Mouse (Mus musculus) CD4-positive, CD25-positive, alpha-beta regulatory T cell, adult 2 months (primary cell): ENCODE measurements around the gene Pabpc5.

ENCODE experiments used
- DNase-seq: peaks from one replicate; pipeline ENCODE4 v3.0.0-alpha.2; 2012; ENCODE audit warnings: low read depth, low spot score

Pabpc5 gene

DNA sequence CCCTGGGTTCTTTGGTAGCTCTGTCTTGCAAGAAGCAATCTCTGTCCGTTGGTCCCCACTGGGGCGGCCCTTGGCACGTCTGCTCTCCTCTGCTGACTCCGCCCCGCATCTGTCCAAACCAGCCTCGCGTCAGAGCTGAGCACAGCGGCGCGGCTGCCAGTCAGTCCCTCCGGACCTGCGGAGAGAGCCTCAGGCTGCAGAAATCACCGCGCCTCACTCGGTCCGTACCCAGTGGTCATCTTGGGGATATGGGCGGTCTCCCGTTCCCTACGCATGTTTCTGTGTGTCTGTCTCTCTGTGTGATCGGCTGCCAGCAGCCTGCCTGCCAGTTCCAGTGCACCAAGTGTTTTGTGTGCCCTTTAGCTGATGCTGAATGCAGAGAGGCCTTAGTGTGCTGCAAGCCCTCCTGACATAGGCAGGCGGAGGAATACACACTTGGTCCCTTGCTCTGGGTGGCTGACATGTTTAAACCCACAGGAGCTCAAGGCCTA is at the start of gene Pabpc5:
Gene Pabpc5, plus strand, starts transcription at position 116 of the 491 bp plus-strand sequence.
- peak; percentile 0 for DNase-seq

DNA sequence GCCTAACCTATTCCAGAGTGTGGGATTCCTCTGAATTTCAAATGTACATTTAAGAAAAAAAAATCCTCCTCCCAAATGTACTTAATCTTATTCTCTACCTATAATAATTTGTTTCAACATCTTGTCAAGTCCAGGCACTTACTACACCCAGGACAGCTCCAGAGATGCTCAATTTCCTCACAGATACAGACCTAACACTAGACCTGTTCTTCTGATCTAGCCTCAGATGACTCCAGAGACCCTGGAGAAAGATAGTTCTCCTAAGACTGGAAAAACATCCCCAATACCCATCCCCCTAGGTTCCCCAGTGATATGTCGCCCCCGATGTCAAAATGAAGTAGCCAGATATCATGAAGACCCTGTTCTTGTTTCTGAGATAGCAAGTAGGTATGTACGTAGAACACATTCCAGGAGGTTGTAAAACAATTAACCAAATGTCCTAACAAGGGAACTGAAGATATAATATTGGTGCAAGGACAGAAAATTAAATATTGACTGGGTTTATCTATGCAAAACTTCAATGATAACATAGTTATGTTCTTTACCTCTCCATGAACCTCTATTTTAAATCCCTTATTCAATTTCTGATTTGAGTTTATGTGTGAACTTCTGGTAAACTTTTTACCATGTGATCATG is 39.9 kb upstream of the Pabpc5 start:
- DNase-seq, result no peak

GRCm38 (mm10) chrX:119888326-119888920 is 38.6 kb upstream of the Pabpc5 start:
- no peak for DNase-seq

DNA sequence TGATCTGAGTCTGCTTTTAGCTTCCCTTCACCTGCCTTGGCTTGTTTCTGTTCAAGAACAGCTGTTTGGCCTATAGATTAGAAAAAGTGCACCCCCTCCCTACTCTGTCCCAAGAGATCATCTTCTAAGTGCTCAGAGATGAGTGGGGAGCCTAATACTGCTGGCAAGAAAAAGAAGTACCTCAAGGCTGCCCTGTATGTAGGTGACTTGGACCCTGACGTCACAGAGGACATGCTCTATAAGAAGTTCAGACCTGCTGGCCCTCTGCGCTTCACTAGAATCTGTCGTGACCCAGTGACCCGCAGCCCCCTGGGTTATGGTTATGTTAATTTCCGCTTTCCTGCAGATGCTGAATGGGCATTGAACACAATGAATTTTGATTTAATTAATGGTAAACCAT is 856 bp downstream of the Pabpc5 start:
- no peak for DNase-seq
